Mouse (Mus musculus): Measurements from ENCODE around the gene Rundc3b.

Rundc3b gene

GRCm38 (mm10) chr5:8622596-8623231 lies at the start of gene Rundc3b:
TSS of gene Rundc3b (minus strand) at chr5:8622952.
- peak; percentile 92 to 96 for DNase-seq (ENCODE audit: low spot score in 2 of 2)

- no peak for DNase-seq (ENCODE audit: low spot score in 2 of 2)
Observed at GRCm38 (mm10) chr5:8669606-8670005, 46.9 kb upstream of the Rundc3b start.

- DNase-seq (ENCODE audit: low spot score in 2 of 2) = no peak
Observed at GRCm38 (mm10) chr5:8667758-8668474, 45.2 kb upstream of the Rundc3b start.

- DNase-seq (ENCODE audit: low spot score in 2 of 2) = no peak
Observed at GRCm38 (mm10) chr5:8664678-8665077, 41.9 kb upstream of the Rundc3b start.

- DNase-seq (ENCODE audit: low spot score in 2 of 2) = no peak
Observed at GRCm38 (mm10) chr5:8660738-8661151, 38.0 kb upstream of the Rundc3b start.

- no peak for DNase-seq (ENCODE audit: low spot score in 2 of 2)
Observed at GRCm38 (mm10) chr5:8659911-8660737, 37.4 kb upstream of the Rundc3b start, which contains the start of gene Abcb1a. TSS of gene Abcb1a (plus strand) at chr5:8660077.

- no peak for DNase-seq (ENCODE audit: low spot score in 2 of 2)
Observed at GRCm38 (mm10) chr5:8652085-8652484, 29.3 kb upstream of the Rundc3b start.

GRCm38 (mm10) chr5:8648774-8649173 lies 26.0 kb upstream of the Rundc3b start:
- no peak for DNase-seq (ENCODE audit: low spot score in 2 of 2)

- DNase-seq (ENCODE audit: low spot score in 2 of 2) = no peak
Observed at GRCm38 (mm10) chr5:8648300-8648699, 25.5 kb upstream of the Rundc3b start.

- no peak for DNase-seq (ENCODE audit: low spot score in 2 of 2)
Observed at GRCm38 (mm10) chr5:8634489-8634975, 11.8 kb upstream of the Rundc3b start.

- no peak for DNase-seq (ENCODE audit: low spot score in 2 of 2)
Observed at GRCm38 (mm10) chr5:8632901-8633300, 10.1 kb upstream of the Rundc3b start.

- DNase-seq (ENCODE audit: low spot score in 2 of 2) = peak; percentile 51 to 59
Observed at GRCm38 (mm10) chr5:8622071-8622595, 619 bp downstream of the Rundc3b start.

- DNase-seq (ENCODE audit: low spot score in 2 of 2) = no peak
Observed at GRCm38 (mm10) chr5:8571118-8571517, 51.6 kb downstream of the Rundc3b start.

- DNase-seq (ENCODE audit: low spot score in 2 of 2) = no peak
Observed at GRCm38 (mm10) chr5:8566867-8567266, 55.9 kb downstream of the Rundc3b start.

GRCm38 (mm10) chr5:8544512-8544911 lies 78.2 kb downstream of the Rundc3b start:
- no peak for DNase-seq (ENCODE audit: low spot score in 2 of 2)

GRCm38 (mm10) chr5:8542631-8543207 lies 80.0 kb downstream of the Rundc3b start:
- DNase-seq (ENCODE audit: low spot score in 2 of 2) = no peak

- DNase-seq (ENCODE audit: low spot score in 2 of 2) = no peak
Observed at GRCm38 (mm10) chr5:8541120-8542117, 81.3 kb downstream of the Rundc3b start.

GRCm38 (mm10) chr5:8519006-8519405 lies 103.7 kb downstream of the Rundc3b start:
- DNase-seq (ENCODE audit: low spot score in 2 of 2) = no peak

- DNase-seq (ENCODE audit: low spot score in 2 of 2) = no peak
Observed at GRCm38 (mm10) chr5:8491778-8492177, 131.0 kb downstream of the Rundc3b start.

- DNase-seq (ENCODE audit: low spot score in 2 of 2) = no peak
Observed at GRCm38 (mm10) chr5:8489471-8490110, 133.2 kb downstream of the Rundc3b start.
